Mouse (Mus musculus) lung, postnatal 0 days (tissue): ENCODE measurements around the gene Ddrgk1. TPM values are rescaled to one million over a fixed set of nuclear protein-coding genes. Genes with fewer than 3 reads are reported as not detected.
"Not testable (repeated sequence)": the region's sequence is repeated elsewhere in the genome, so short reads cannot be mapped to it uniquely, and the experiment has no call there.

Source experiments
- ATAC-seq: fragments of 200-750 bp; cut with Nextera tagmentation; 2 replicates; pipeline ENCODE4 v1.8.0; 2017; ENCODE audit warnings: moderate library complexity
- DNase-seq: peaks from one replicate; pipeline ENCODE4 v3.0.0-alpha.2; 2016; ENCODE audit warnings: low spot score
- H3K27ac ChIP-seq: fragments of 300-500 bp; sonication (generic); 2 replicates; pipeline ENCODE4 v1.5.1; 2014; ENCODE audit warnings: antibody characterized with exemption, mild to moderate bottlenecking, low read length, mixed read lengths
- H3K27me3 ChIP-seq: fragments of 300-500 bp; sonication (generic); replicated peaks from 2 replicates; pipeline ENCODE4 v1.6.1; 2014; ENCODE audit warnings: low read length, mixed read lengths; ENCODE audit not compliant: insufficient read depth
- H3K36me3 ChIP-seq: fragments of 300-500 bp; sonication (generic); 2 replicates; pipeline ENCODE4 v1.6.1; 2014; ENCODE audit warnings: low read length, mixed read lengths; ENCODE audit not compliant: insufficient read depth
- H3K4me1 ChIP-seq: fragments of 300-500 bp; sonication (generic); 2 replicates; pipeline ENCODE4 v1.6.1; 2014; ENCODE audit warnings: antibody characterized with exemption, low read depth, low read length, mixed read lengths; ENCODE audit not compliant: insufficient read depth
- H3K4me2 ChIP-seq: fragments of 300-500 bp; sonication (generic); replicated peaks from 2 replicates; pipeline ENCODE4 v1.6.1; 2014; ENCODE audit warnings: low read depth, mild to moderate bottlenecking, low read length, moderate library complexity, mixed read lengths
- H3K4me3 ChIP-seq: fragments of 300-500 bp; sonication (generic); 2 replicates; pipeline ENCODE4 v1.5.1; 2014; ENCODE audit warnings: low read depth, low read length
- H3K9ac ChIP-seq: fragments of 300-500 bp; sonication (generic); replicated peaks from 2 replicates; pipeline ENCODE4 v1.6.1; 2014; ENCODE audit warnings: low read depth, mild to moderate bottlenecking
- H3K9me3 ChIP-seq: fragments of 300-500 bp; sonication (generic); 2 replicates; pipeline ENCODE4 v1.6.1; 2016; ENCODE audit warnings: low read length, mixed read lengths
- CTCF ChIP-seq: IDR thresholded peaks from 2 replicates; pipeline ENCODE4 v1.5.1; 2016; ENCODE audit warnings: antibody characterized with exemption, mild to moderate bottlenecking
- EP300 ChIP-seq: IDR thresholded peaks from 2 replicates; pipeline ENCODE4 v1.6.1; 2016; ENCODE audit warnings: antibody characterized with exemption, mild to moderate bottlenecking, control low read depth
- WGBS: fragments of 180-500 bp; shearing (Covaris S2); extraction: QIAGEN DNeasy Blood & Tissue Kit; methylation state at CpG from one replicate; pipeline ENCODE4 v1.1.7; 2014; 5-methylcytosine and 5-hydroxymethylcytosine counted together
- polyA plus RNA-seq: library from polyadenylated mRNA; unstranded; fragments of >200 nt; fragmentation: Nextera tagmentation; extraction: Ambion mirVana; gene quantifications from 2 replicates; pipeline ENCODE4 v1.2.1, GENCODE M21; 2015

Gene Ddrgk1
- polyA plus RNA-seq, 1 experiment from 2014 or later, result 90.9 TPM

DNA sequence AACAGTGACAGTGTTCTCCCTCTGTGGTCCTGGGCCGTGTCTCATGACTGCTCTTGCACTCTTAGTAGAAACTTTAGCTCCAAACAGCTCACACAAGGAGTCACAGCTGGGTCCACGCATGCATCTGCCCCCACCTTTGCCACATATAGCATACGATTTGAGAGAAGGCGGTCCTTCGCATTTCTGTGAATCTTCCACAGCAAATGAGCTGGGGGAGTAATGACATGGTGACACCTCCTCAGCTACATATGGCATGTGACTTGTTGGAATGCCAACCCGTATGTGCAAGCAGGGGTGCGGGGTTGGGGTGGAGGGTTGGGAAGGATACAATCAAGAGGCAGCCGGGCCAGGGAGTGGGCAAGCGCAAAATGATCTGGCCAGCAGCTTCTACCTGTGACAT lies 7.9 kb downstream of the Ddrgk1 start:
- WGBS, result 93% methylated on average over 9 of the region's 9 CpGs
- Histone ChIP-seq H3K4me1 (no peaks in the 10 kb centered on the region), H3K9ac (no peak overlapping the region), H3K27me3 (no peaks in the 10 kb centered on the region), H3K4me3 (no peak overlapping the region), H3K27ac (no peak overlapping the region), H3K9me3 (no peaks in the 10 kb centered on the region), H3K36me3 (peaks cover 55% of the 10 kb centered on the region), H3K4me2 (no peak overlapping the region)
- no peak for ATAC-seq
- no peak for DNase-seq
- TF ChIP-seq EP300 (no peak), CTCF (no peak)

DNA sequence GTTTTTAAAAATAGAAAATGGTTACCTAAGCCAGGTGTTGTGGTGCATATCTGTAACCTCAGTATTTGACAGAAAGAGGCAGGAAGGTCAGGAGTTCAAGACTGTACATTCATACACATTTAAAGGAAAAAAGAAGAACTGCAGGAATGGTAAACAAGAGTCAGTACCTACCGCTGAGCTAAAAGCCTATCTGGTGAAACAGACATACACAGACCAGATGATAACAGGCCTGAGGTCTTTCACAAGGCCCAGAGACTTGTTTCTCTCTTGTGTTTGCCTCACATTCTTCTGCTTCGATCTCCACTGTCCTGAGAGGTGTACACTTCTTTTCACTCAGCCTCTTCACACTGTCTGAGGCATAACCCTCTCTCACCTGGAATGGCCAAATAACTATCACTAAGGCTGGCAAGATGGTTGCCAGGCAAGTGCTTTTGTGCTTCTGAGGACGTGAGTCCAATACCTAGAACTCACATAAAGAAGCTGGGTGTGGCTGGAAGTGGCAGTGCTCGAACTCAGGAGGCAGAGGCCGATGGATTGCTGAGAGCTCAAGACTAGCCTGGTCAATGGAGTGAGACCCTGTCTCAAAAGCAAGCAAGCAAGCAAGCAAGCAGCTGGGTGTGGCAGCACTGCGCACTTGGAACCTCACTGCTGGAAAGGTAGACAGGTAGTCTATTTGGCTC lies 8.7 kb downstream of the Ddrgk1 start:
- ATAC-seq (no peak), DNase-seq (no peak)
- Histone ChIP-seq H3K4me2 (no peak overlapping the region), H3K27ac (no peak overlapping the region), H3K9ac (no peak overlapping the region), H3K4me3 (no peak overlapping the region), H3K4me1 (no peaks in the 10 kb centered on the region), H3K9me3 (no peaks in the 10 kb centered on the region), H3K36me3 (peaks cover 50% of the 10 kb centered on the region), H3K27me3 (no peaks in the 10 kb centered on the region)
- TF ChIP-seq CTCF, result no peak
- TF ChIP-seq EP300, result no peak
- WGBS, result 89% methylated on average over 6 of the region's 6 CpGs

DNA sequence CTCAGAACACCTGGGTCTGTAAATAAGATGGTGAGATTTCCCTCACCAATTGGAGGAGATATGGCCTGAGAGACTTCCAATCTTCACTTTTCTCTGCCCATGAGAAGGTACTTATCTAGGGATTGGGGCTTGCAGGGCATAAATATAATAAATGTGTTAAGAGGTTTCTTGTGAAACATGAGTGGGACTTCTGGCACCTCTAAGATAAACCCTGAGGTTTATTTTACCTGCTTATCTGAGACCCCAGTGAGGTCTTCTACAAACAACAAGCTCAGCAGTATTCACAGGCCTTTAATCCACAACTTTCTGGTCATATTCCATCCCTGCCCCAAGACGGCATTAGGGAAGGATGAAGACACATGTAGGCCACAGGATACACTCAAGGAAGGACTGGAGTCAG lies 10.7 kb downstream of the Ddrgk1 start:
- DNase-seq (no peak), ATAC-seq (no peak)
- no peak overlapping the region for H3K4me2 ChIP-seq
- peaks cover 41% of the 10 kb centered on the region for H3K36me3 ChIP-seq
- no peaks in the 10 kb centered on the region for H3K9me3 ChIP-seq
- no peak overlapping the region for H3K4me3 ChIP-seq
- WGBS, result 63% methylated on average over 1 of the region's 1 CpGs
- no peak overlapping the region for H3K27ac ChIP-seq
- no peak for TF ChIP-seq EP300
- TF ChIP-seq CTCF, result no peak
- H3K4me1 ChIP-seq, result no peaks in the 10 kb centered on the region
- H3K27me3 ChIP-seq, result no peaks in the 10 kb centered on the region
- H3K9ac ChIP-seq, result no peak overlapping the region

DNA sequence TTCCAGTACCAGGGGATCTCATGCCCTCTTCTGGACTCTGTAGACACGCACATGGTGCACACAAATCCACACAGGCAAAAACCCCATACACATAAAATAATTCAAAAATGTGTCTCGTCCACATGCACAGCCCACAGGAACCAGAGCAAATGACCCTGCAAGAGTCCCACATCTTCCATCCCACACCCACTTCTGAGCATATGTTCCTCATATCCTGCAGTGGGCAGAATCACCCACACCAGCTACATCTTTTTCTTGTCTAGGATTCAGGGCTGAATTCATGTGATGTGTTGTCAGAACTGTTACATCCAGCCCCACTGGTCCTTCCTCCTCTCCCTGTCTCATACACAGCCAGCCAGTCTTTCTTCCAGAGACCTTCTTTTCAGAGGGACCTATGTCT lies 11.2 kb downstream of the Ddrgk1 start:
- H3K9me3 ChIP-seq, result no peaks in the 10 kb centered on the region
- no peak overlapping the region for H3K9ac ChIP-seq
- DNase-seq (no peak), ATAC-seq (no peak)
- H3K27me3 ChIP-seq, result no peaks in the 10 kb centered on the region
- H3K4me3 ChIP-seq, result no peak overlapping the region
- H3K36me3 ChIP-seq, result peaks cover 37% of the 10 kb centered on the region
- no peak for TF ChIP-seq CTCF
- TF ChIP-seq EP300, result no peak
- no peak overlapping the region for H3K4me2 ChIP-seq
- 82% methylated on average over 2 of the region's 2 CpGs for WGBS
- H3K4me1 ChIP-seq, result no peaks in the 10 kb centered on the region
- H3K27ac ChIP-seq, result no peak overlapping the region

DNA sequence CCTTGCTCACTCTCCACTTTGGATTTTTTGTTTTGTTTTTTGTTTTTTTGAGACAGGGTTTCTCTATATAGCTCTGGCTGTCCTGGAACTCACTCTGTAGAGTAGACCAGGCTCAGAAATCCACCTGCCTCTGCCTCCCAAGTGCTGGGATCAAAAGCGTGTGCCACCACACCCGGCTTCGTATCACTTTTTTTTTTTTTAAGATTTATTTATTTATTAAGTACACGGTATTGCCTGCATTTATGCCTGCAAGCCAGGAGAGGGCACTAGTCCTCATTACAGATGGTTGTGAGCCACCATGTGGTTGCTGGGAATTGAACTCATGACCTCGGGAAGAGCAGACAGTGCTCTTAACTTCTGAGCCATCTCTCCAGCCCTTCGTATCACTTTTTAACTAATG lies 15.4 kb downstream of the Ddrgk1 start:
- not testable (repeated sequence) for DNase-seq

DNA sequence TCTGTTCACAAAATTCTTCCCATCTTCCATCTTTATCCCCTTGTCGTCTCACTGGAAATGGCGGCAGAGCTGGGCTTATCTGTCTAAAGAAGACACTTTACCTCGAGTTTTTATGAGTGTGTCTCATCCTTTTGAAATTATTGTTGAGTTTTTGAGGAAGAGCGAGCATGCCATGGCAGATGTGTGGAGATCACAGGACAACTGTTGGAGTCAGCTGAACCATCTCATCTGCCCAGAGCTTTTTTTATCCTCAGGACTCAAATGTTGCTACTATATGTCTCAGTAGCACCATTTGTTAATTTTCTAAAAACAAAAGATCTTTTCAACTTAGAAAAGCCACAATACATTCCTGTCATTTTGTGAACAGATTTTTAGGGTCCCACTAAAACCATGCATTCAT lies 19.3 kb downstream of the Ddrgk1 start:
- Histone ChIP-seq H3K4me1 (no peaks in the 10 kb centered on the region), H3K27ac (no peak overlapping the region), H3K4me2 (no peak overlapping the region), H3K4me3 (no peak overlapping the region), H3K9ac (no peak overlapping the region), H3K27me3 (no peaks in the 10 kb centered on the region), H3K9me3 (no peaks in the 10 kb centered on the region), H3K36me3 (no peaks in the 10 kb centered on the region)
- no peak for DNase-seq
- 82% methylated on average over 4 of the region's 4 CpGs for WGBS
- TF ChIP-seq CTCF (no peak), EP300 (no peak)
- ATAC-seq, result no peak

More for the DNA sequence above, 15.4 kb downstream of the Ddrgk1 start:
- H3K9ac ChIP-seq, H3K4me3 ChIP-seq, ATAC-seq, H3K9me3 ChIP-seq, H3K36me3 ChIP-seq, H3K4me2 ChIP-seq, H3K27me3 ChIP-seq, H3K4me1 ChIP-seq, H3K27ac ChIP-seq: not testable (repeated sequence)
- 84% methylated on average over 6 of the region's 6 CpGs for WGBS
